23 mouse cellular contexts compared by ENCODE assay signal in the genomic region with DNA sequence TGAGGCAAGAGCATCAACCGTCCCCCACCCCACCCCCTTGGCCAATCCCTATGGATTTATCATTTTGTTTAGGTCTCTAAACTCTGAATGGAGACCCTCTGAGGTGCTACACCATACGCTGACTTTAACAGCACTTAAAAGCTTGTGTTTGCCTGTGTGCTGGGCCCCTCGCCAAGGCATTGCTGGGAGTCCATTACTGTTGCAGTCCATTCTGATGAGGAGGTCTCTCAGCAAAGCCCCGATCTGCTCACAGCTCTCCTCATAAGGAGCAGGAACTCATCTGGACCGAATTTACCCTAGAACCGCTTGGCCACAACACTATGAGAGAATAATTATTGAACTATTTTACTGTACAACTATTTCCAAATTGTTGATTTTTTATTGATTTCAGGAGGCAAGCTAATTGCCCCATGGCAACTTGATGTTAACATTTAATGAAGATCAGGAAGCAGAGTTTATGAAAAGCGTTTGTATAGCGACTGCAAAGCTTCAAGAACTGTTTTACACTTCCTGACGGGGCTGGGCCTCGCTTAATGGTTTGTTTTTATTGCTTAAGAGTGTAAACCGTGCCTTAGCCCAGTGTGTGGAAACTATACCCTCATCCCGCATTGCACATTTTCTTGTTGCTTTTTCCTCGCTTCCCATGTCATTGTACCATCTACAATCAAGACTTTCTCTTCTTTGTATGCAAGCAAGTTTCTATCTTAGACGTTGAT. TPM values are rescaled to one million over a fixed set of nuclear protein-coding genes. Genes with fewer than 3 reads are reported as not detected.
A peak's percentile ranks its signal among the peaks of the same experiment; 100 is the strongest.
DNase-seq lines count a peak whose midpoint lies in the region; ATAC-seq and TF ChIP-seq lines count a peak whose summit lies in the region.
"Had no signal": no experiment of that assay in that cellular context is flagged by ENCODE, and none has a peak within 500 bp of the region (broad histone marks: within the 10 kb centered on the region; RNA-seq: fewer than 3 reads in every experiment).

No protein-coding gene starts in this region.

- DNase-seq in lung, embryonic 14.5 days, result peak; percentile 64
- no peak for DNase-seq in lung, adult 18-20 months
- no peak for DNase-seq in thymus, postnatal 10 days (ENCODE audit: low spot score in 2 of 2)
- DNase-seq: B cell, adult 2 months; cerebellum, adult 8-10 months; gastrocnemius, adult 2 months; heart, adult 2 months; heart, postnatal 4 days; kidney, adult 18-20 months; kidney, postnatal 14 days; layer of hippocampus, postnatal 36 days; retina, postnatal 1 day; thymus, postnatal 14 days had no signal

- ATAC-seq in lung, embryonic 14.5 days (ENCODE audit: insufficient read depth), result peak; percentile 42; the same call in 1 of the 2 replicates
- ATAC-seq in embryonic facial prominence, embryonic 12.5 days (ENCODE audit: insufficient number of reproducible peaks, insufficient read depth, low FRiP score, low TSS enrichment), result no peak
- peak; percentile 44; the same call in 1 of the 2 replicates for ATAC-seq in granulocyte monocyte progenitor cell, adult 5-6 weeks (replicated peaks; ENCODE audit: poor library complexity, severe bottlenecking)
- ATAC-seq in limb, embryonic 15.5 days (ENCODE audit: insufficient number of reproducible peaks, low FRiP score, low TSS enrichment, low read depth), result peak; percentile 75
- ATAC-seq in kidney, embryonic 16.5 days (ENCODE audit: low FRiP score, low TSS enrichment), result no peak
- no peak for ATAC-seq in forebrain, embryonic 12.5 days (ENCODE audit: low FRiP score)
- ATAC-seq: hindbrain, embryonic 16.5 days; midbrain, embryonic 16.5 days had no signal

- no peak overlapping the region for H3K4me2 ChIP-seq in lung, embryonic 14.5 days
- H3K4me2 ChIP-seq in embryonic facial prominence, embryonic 12.5 days (replicated peaks), result no peak overlapping the region
- peak overlapping the region; percentile 7; the same call in 1 of the 2 replicates for H3K4me2 ChIP-seq in limb, embryonic 15.5 days
- H3K4me2 ChIP-seq in kidney, embryonic 16.5 days (replicated peaks; ENCODE audit: low read depth, low read length), result no peak overlapping the region
- no peak overlapping the region for H3K4me2 ChIP-seq in forebrain, embryonic 12.5 days
- H3K4me2 ChIP-seq: liver, embryonic 15.5 days had no signal

- H3K9me3 ChIP-seq in lung, embryonic 14.5 days (ENCODE audit: low read depth, low read length), result no peaks in the 10 kb centered on the region
- no peaks in the 10 kb centered on the region for H3K9me3 ChIP-seq in embryonic facial prominence, embryonic 12.5 days
- H3K9me3 ChIP-seq in limb, embryonic 15.5 days, result no peaks in the 10 kb centered on the region
- H3K9me3 ChIP-seq in kidney, embryonic 16.5 days (ENCODE audit: low read length), result no peaks in the 10 kb centered on the region
- no peaks in the 10 kb centered on the region for H3K9me3 ChIP-seq in forebrain, embryonic 12.5 days
- H3K9me3 ChIP-seq: forebrain, embryonic 10.5 days; liver, embryonic 15.5 days had no signal

- no peak overlapping the region for H3K9ac ChIP-seq in lung, embryonic 14.5 days
- no peak overlapping the region for H3K9ac ChIP-seq in embryonic facial prominence, embryonic 12.5 days
- no peak overlapping the region for H3K9ac ChIP-seq in limb, embryonic 15.5 days
- H3K9ac ChIP-seq in kidney, embryonic 16.5 days (replicated peaks; ENCODE audit: low read length), result no peak overlapping the region
- H3K9ac ChIP-seq in forebrain, embryonic 12.5 days, result no peak overlapping the region
- H3K9ac ChIP-seq: liver, embryonic 15.5 days had no signal

- H3K4me1 ChIP-seq in lung, embryonic 14.5 days (ENCODE audit: insufficient read depth), result no peaks in the 10 kb centered on the region
- H3K4me1 ChIP-seq in embryonic facial prominence, embryonic 12.5 days, result peaks cover 13% of the 10 kb centered on the region
- peaks cover 33% of the 10 kb centered on the region for H3K4me1 ChIP-seq in limb, embryonic 15.5 days
- no peaks in the 10 kb centered on the region for H3K4me1 ChIP-seq in kidney, embryonic 16.5 days (ENCODE audit: insufficient read depth, low read length)
- no peaks in the 10 kb centered on the region for H3K4me1 ChIP-seq in forebrain, embryonic 12.5 days
- H3K4me1 ChIP-seq: liver, embryonic 15.5 days had no signal

- no peak overlapping the region for H3K27ac ChIP-seq in lung, embryonic 14.5 days (ENCODE audit: low read depth)
- H3K27ac ChIP-seq in embryonic facial prominence, embryonic 12.5 days, result peak overlapping the region; percentile 46; the same call in 1 of the 2 replicates
- H3K27ac ChIP-seq in limb, embryonic 15.5 days, result peak overlapping the region; percentile 71
- H3K27ac ChIP-seq in kidney, embryonic 16.5 days (ENCODE audit: low read length), result no peak overlapping the region
- no peak overlapping the region for H3K27ac ChIP-seq in forebrain, embryonic 12.5 days
- H3K27ac ChIP-seq: forebrain, embryonic 10.5 days; gastrocnemius, adult 2 months; heart, adult 2 months; layer of hippocampus, adult 2 months; liver, embryonic 15.5 days had no signal

- no peak overlapping the region for H3K4me3 ChIP-seq in lung, embryonic 14.5 days (ENCODE audit: low read depth, low read length)
- H3K4me3 ChIP-seq in embryonic facial prominence, embryonic 12.5 days, result no peak overlapping the region
- H3K4me3 ChIP-seq in limb, embryonic 15.5 days, result no peak overlapping the region
- no peak overlapping the region for H3K4me3 ChIP-seq in kidney, embryonic 16.5 days (ENCODE audit: low read length)
- H3K4me3 ChIP-seq in forebrain, embryonic 12.5 days (replicated peaks), result no peak overlapping the region
- H3K4me3 ChIP-seq: forebrain, embryonic 10.5 days; gastrocnemius, adult 2 months; heart, adult 2 months; layer of hippocampus, adult 2 months; liver, embryonic 15.5 days had no signal

- no peaks in the 10 kb centered on the region for H3K36me3 ChIP-seq in lung, embryonic 14.5 days (ENCODE audit: insufficient read depth)
- H3K36me3 ChIP-seq in embryonic facial prominence, embryonic 12.5 days, result peaks cover 3% of the 10 kb centered on the region; the same call in 1 of the 2 replicates
- H3K36me3 ChIP-seq in limb, embryonic 15.5 days, result peaks cover 9% of the 10 kb centered on the region; the same call in 1 of the 2 replicates
- no peaks in the 10 kb centered on the region for H3K36me3 ChIP-seq in kidney, embryonic 16.5 days (ENCODE audit: insufficient read depth, low read length)
- no peaks in the 10 kb centered on the region for H3K36me3 ChIP-seq in forebrain, embryonic 12.5 days (replicated peaks)
- H3K36me3 ChIP-seq: forebrain, embryonic 10.5 days; liver, embryonic 15.5 days had no signal

- 40% methylated on average over 14 of the region's 14 CpGs for WGBS in lung, embryonic 14.5 days
- WGBS in embryonic facial prominence, embryonic 12.5 days, result 50% methylated on average over 14 of the region's 14 CpGs
- WGBS in limb, embryonic 15.5 days, result 23% methylated on average over 14 of the region's 14 CpGs
- WGBS in kidney, embryonic 16.5 days, result 43% methylated on average over 14 of the region's 14 CpGs
- 80% methylated on average over 14 of the region's 14 CpGs for WGBS in forebrain, embryonic 12.5 days

- no peaks in the 10 kb centered on the region for H3K27me3 ChIP-seq in lung, embryonic 14.5 days (ENCODE audit: insufficient read depth, low read length)
- H3K27me3 ChIP-seq in embryonic facial prominence, embryonic 12.5 days, result no peaks in the 10 kb centered on the region
- H3K27me3 ChIP-seq in limb, embryonic 15.5 days, result no peaks in the 10 kb centered on the region
- no peaks in the 10 kb centered on the region for H3K27me3 ChIP-seq in kidney, embryonic 16.5 days (ENCODE audit: insufficient read depth, low read length)
- no peaks in the 10 kb centered on the region for H3K27me3 ChIP-seq in forebrain, embryonic 12.5 days
- H3K27me3 ChIP-seq: liver, embryonic 15.5 days had no signal

- no peak for TF ChIP-seq CTCF in lung, embryonic 14.5 days (IDR thresholded peaks at IDR 0.05; ENCODE audit: low read depth)

RNA-seq across cellular contexts. Expression of gene Bmp2, which starts 14.2 kb away (rescaled TPM):
- polyA plus RNA-seq in lung, embryonic 14.5 days (2014; fragmentation: Nextera tagmentation; extraction: Ambion mirVana), result 3.2 TPM in 2 replicates
- 18.8 and 20.5 TPM in 2 replicates for polyA plus RNA-seq in embryonic facial prominence, embryonic 12.5 days (2016; fragmentation: Nextera tagmentation; extraction: Ambion mirVana)
- not detected in 2 replicates for total RNA-seq in granulocyte monocyte progenitor cell, adult 5-6 weeks (2014; fragmentation: Nextera tagmentation)
- total RNA-seq in granulocyte monocyte progenitor cell, adult 5-6 weeks (2017), result not detected in 2 replicates
- polyA plus RNA-seq in limb, embryonic 15.5 days (2015; fragmentation: Nextera tagmentation; extraction: Ambion mirVana), result 23.2 and 24.8 TPM in 2 replicates
- polyA plus RNA-seq in kidney, embryonic 16.5 days (2015; fragmentation: Nextera tagmentation; extraction: Ambion mirVana), result 8.8 and 10.0 TPM in 2 replicates
- polyA plus RNA-seq in forebrain, embryonic 12.5 days (2016; fragmentation: Nextera tagmentation; extraction: Ambion mirVana), result 2.5 and 3.1 TPM in 2 replicates

Comparison
In these comparisons a context has a peak if more than half of its experiments do, and no peak if none do; other contexts are left out.
1. ATAC-seq: peak in lung, embryonic 14.5 days (single experiment), granulocyte monocyte progenitor cell, adult 5-6 weeks (single experiment) and limb, embryonic 15.5 days (single experiment); none in embryonic facial prominence, embryonic 12.5 days (single experiment), kidney, embryonic 16.5 days (single experiment) and forebrain, embryonic 12.5 days (single experiment).
2. H3K27ac ChIP-seq: peak in embryonic facial prominence, embryonic 12.5 days (single experiment) and limb, embryonic 15.5 days (single experiment); none in lung, embryonic 14.5 days (single experiment), kidney, embryonic 16.5 days (single experiment) and forebrain, embryonic 12.5 days (single experiment).